Mouse (Mus musculus) bone marrow macrophage, adult 2 months (primary cell): Measurements from ENCODE around the gene Pcca. TPM values are rescaled to one million over a fixed set of nuclear protein-coding genes. Genes with fewer than 3 reads are reported as not detected.

Source experiments
- H3K27ac ChIP-seq: 2 replicates; pipeline ENCODE4 v1.5.1; 2012; ENCODE audit warnings: low read depth, low read length; ENCODE audit not compliant: insufficient read depth
- H3K4me1 ChIP-seq: 2 replicates; pipeline ENCODE4 v1.6.1; 2012; ENCODE audit warnings: low read length; ENCODE audit not compliant: control insufficient read depth, insufficient read depth
- H3K4me3 ChIP-seq: 2 replicates; pipeline ENCODE4 v1.5.1; 2012; ENCODE audit warnings: mild to moderate bottlenecking, low read length, moderate library complexity; ENCODE audit not compliant: insufficient read depth
- CTCF ChIP-seq: IDR thresholded peaks from 2 replicates; pipeline ENCODE4 v1.5.1; 2012; ENCODE audit warnings: low read depth, mild to moderate bottlenecking, low read length, moderate library complexity
- POLR2A ChIP-seq: IDR thresholded peaks from 2 replicates; pipeline ENCODE4 v1.6.1; 2012; ENCODE audit warnings: mild to moderate bottlenecking, low read depth, low read length, borderline replicate concordance
- polyA plus RNA-seq: library from polyadenylated mRNA; stranded (reverse); fragments of >200 nt; gene quantifications from 2 replicates; pipeline ENCODE4 v1.2.4, GENCODE M21; 2012; ENCODE audit not compliant: missing spikeins, insufficient read depth, insufficient read length

The Pcca gene
- polyA plus RNA-seq, 1 experiment = 26.3 TPM

- Histone ChIP-seq H3K4me1 (no peaks in the 10 kb centered on the region), H3K27ac (no peak overlapping the region), H3K4me3 (no peak overlapping the region)
- TF ChIP-seq CTCF (no peak), POLR2A (no peak)
Measured at GRCm38 (mm10) chr14:122726456-122726855, 192.3 kb downstream of the Pcca start.

- H3K4me1 ChIP-seq = no peaks in the 10 kb centered on the region
- TF ChIP-seq POLR2A (no peak), CTCF (no peak)
- H3K27ac ChIP-seq = no peak overlapping the region
- no peak overlapping the region for H3K4me3 ChIP-seq
Measured at GRCm38 (mm10) chr14:122729431-122730073, 195.4 kb downstream of the Pcca start.

GRCm38 (mm10) chr14:122730921-122731551 is 196.9 kb downstream of the Pcca start:
- no peak for TF ChIP-seq POLR2A
- no peak for TF ChIP-seq CTCF
- Histone ChIP-seq H3K27ac (no peak overlapping the region), H3K4me3 (no peak overlapping the region), H3K4me1 (no peaks in the 10 kb centered on the region)

- TF ChIP-seq CTCF (no peak), POLR2A (no peak)
- no peak overlapping the region for H3K27ac ChIP-seq
- H3K4me3 ChIP-seq = no peak overlapping the region
- no peaks in the 10 kb centered on the region for H3K4me1 ChIP-seq
Measured at GRCm38 (mm10) chr14:122736806-122737205, 202.7 kb downstream of the Pcca start.

- Histone ChIP-seq H3K4me3 (no peak overlapping the region), H3K27ac (no peak overlapping the region), H3K4me1 (peaks cover 8% of the 10 kb centered on the region)
- TF ChIP-seq POLR2A = no peak
- no peak for TF ChIP-seq CTCF
Measured at GRCm38 (mm10) chr14:122747860-122748842, 214.0 kb downstream of the Pcca start.

GRCm38 (mm10) chr14:122751552-122751951 is 217.4 kb downstream of the Pcca start:
- TF ChIP-seq CTCF (no peak), POLR2A (no peak)
- peaks cover 8% of the 10 kb centered on the region for H3K4me1 ChIP-seq
- H3K27ac ChIP-seq = no peak overlapping the region
- no peak overlapping the region for H3K4me3 ChIP-seq

- no peak overlapping the region for H3K27ac ChIP-seq
- TF ChIP-seq POLR2A (no peak), CTCF (no peak)
- peaks cover 2% of the 10 kb centered on the region; the same call in 1 of the 2 replicates for H3K4me1 ChIP-seq
- H3K4me3 ChIP-seq = no peak overlapping the region
Measured at GRCm38 (mm10) chr14:122753278-122753677, 219.2 kb downstream of the Pcca start.

GRCm38 (mm10) chr14:122754311-122754710 is 220.2 kb downstream of the Pcca start:
- Histone ChIP-seq H3K4me1 (no peaks in the 10 kb centered on the region), H3K4me3 (no peak overlapping the region), H3K27ac (no peak overlapping the region)
- no peak for TF ChIP-seq POLR2A
- TF ChIP-seq CTCF = no peak

- Histone ChIP-seq H3K4me1 (no peaks in the 10 kb centered on the region), H3K4me3 (no peak overlapping the region), H3K27ac (no peak overlapping the region)
- no peak for TF ChIP-seq CTCF
- no peak for TF ChIP-seq POLR2A
Measured at GRCm38 (mm10) chr14:122755559-122755958, 221.4 kb downstream of the Pcca start.
